Mouse (Mus musculus) neural tube, embryonic 13.5 days (tissue): Measurements from ENCODE around the gene Cops4. TPM values are rescaled to one million over a fixed set of nuclear protein-coding genes. Genes with fewer than 3 reads are reported as not detected.

Experiments used
- ATAC-seq: fragments of 200-750 bp; cut with Nextera tagmentation; 2 replicates; pipeline ENCODE4 v1.8.0; 2017; ENCODE audit warnings: low read depth, mild to moderate bottlenecking, moderate TSS enrichment, moderate library complexity
- H3K27ac ChIP-seq: fragments of 300-500 bp; sonication (generic); replicated peaks from 2 replicates; pipeline ENCODE4 v1.5.1; 2015; ENCODE audit warnings: moderate library complexity, mild to moderate bottlenecking, inconsistent platforms
- H3K27me3 ChIP-seq: fragments of 300-500 bp; sonication (generic); 2 replicates; pipeline ENCODE4 v1.6.1; 2015; ENCODE audit warnings: mild to moderate bottlenecking, inconsistent platforms
- H3K36me3 ChIP-seq: fragments of 300-500 bp; sonication (generic); 2 replicates; pipeline ENCODE4 v1.6.1; 2015; ENCODE audit warnings: mild to moderate bottlenecking, inconsistent platforms
- H3K4me1 ChIP-seq: fragments of 300-500 bp; sonication (generic); replicated peaks from 2 replicates; pipeline ENCODE4 v1.6.1; 2015; ENCODE audit warnings: inconsistent platforms
- H3K4me2 ChIP-seq: fragments of 300-500 bp; sonication (generic); 2 replicates; pipeline ENCODE4 v1.6.1; 2015; ENCODE audit warnings: inconsistent platforms, mild to moderate bottlenecking, moderate library complexity
- H3K4me3 ChIP-seq: fragments of 300-500 bp; sonication (generic); 2 replicates; pipeline ENCODE4 v1.5.1; 2015; ENCODE audit warnings: mild to moderate bottlenecking, inconsistent platforms
- H3K9ac ChIP-seq: fragments of 300-500 bp; sonication (generic); 2 replicates; pipeline ENCODE4 v1.6.1; 2015; ENCODE audit warnings: moderate library complexity, mild to moderate bottlenecking, inconsistent platforms
- H3K9me3 ChIP-seq: fragments of 300-500 bp; sonication (generic); 2 replicates; pipeline ENCODE4 v1.6.1; 2016; ENCODE audit warnings: inconsistent platforms
- WGBS: fragments of 180-500 bp; shearing (Covaris S2); methylation state at CpG from one replicate; pipeline ENCODE4 v1.1.7; 2015; 5-methylcytosine and 5-hydroxymethylcytosine counted together
- microRNA-seq: library from miRNA; unstranded; fragments of <30 nt; microRNA quantifications from one replicate; pipeline ENCODE4, GENCODE M21; 2016
- polyA plus RNA-seq: library from polyadenylated mRNA; unstranded; fragments of >200 nt; fragmentation: Nextera tagmentation; extraction: Ambion mirVana; gene quantifications from 2 replicates; pipeline ENCODE4 v1.2.1, GENCODE M21; 2015

Cops4 gene
- polyA plus RNA-seq, 1 experiment from 2014 or later = 195 TPM

- no peak overlapping the region for H3K9ac ChIP-seq
- no peak overlapping the region for H3K4me3 ChIP-seq
- no peak overlapping the region for H3K4me2 ChIP-seq
- H3K27ac ChIP-seq = no peak overlapping the region
- H3K36me3 ChIP-seq = no peaks in the 10 kb centered on the region
- H3K4me1 ChIP-seq = no peaks in the 10 kb centered on the region
- no peaks in the 10 kb centered on the region for H3K27me3 ChIP-seq
- no peak for ATAC-seq
- H3K9me3 ChIP-seq = no peaks in the 10 kb centered on the region
- WGBS = 95% methylated on average over 7 of the region's 7 CpGs
Measured at GRCm38 (mm10) chr5:100587136-100587535, 69.0 kb downstream of the Cops4 start.

GRCm38 (mm10) chr5:100587626-100588025 is 69.5 kb downstream of the Cops4 start:
- no peaks in the 10 kb centered on the region for H3K4me1 ChIP-seq
- no peak for ATAC-seq
- WGBS = 55% methylated on average over 2 of the region's 2 CpGs

GRCm38 (mm10) chr5:100590505-100590904 is 72.4 kb downstream of the Cops4 start:
- Histone ChIP-seq H3K4me2 (no peak overlapping the region), H3K9ac (no peak overlapping the region), H3K4me1 (no peaks in the 10 kb centered on the region), H3K27me3 (no peaks in the 10 kb centered on the region), H3K4me3 (no peak overlapping the region), H3K36me3 (no peaks in the 10 kb centered on the region), H3K9me3 (no peaks in the 10 kb centered on the region), H3K27ac (no peak overlapping the region)
- 95% methylated on average over 5 of the region's 5 CpGs for WGBS
- no peak for ATAC-seq

More at GRCm38 (mm10) chr5:100587626-100588025, 69.5 kb downstream of the Cops4 start:
- Histone ChIP-seq H3K4me2 (no peak overlapping the region), H3K27ac (no peak overlapping the region), H3K4me3 (no peak overlapping the region), H3K9me3 (no peaks in the 10 kb centered on the region), H3K27me3 (no peaks in the 10 kb centered on the region), H3K36me3 (no peaks in the 10 kb centered on the region), H3K9ac (no peak overlapping the region)

GRCm38 (mm10) chr5:100594803-100595467 is 76.8 kb downstream of the Cops4 start:
- H3K9me3 ChIP-seq = no peaks in the 10 kb centered on the region
- H3K27ac ChIP-seq = no peak overlapping the region
- no peaks in the 10 kb centered on the region for H3K27me3 ChIP-seq
- H3K9ac ChIP-seq = no peak overlapping the region
- no peak overlapping the region for H3K4me2 ChIP-seq
- 0 out of 2 replicates have a peak, but pooled peaks cover 2% of the 10 kb centered on the region for H3K4me1 ChIP-seq
- H3K36me3 ChIP-seq = no peaks in the 10 kb centered on the region
- H3K4me3 ChIP-seq = no peak overlapping the region
- no peak for ATAC-seq
- 84% methylated on average over 13 of the region's 13 CpGs for WGBS

- 90% methylated on average over 6 of the region's 6 CpGs for WGBS
- no peak overlapping the region for H3K9ac ChIP-seq
- no peak overlapping the region for H3K4me3 ChIP-seq
- H3K36me3 ChIP-seq = no peaks in the 10 kb centered on the region
- no peak overlapping the region for H3K4me2 ChIP-seq
- H3K4me1 ChIP-seq = 0 out of 2 replicates have a peak, but pooled peaks cover 2% of the 10 kb centered on the region
- H3K27me3 ChIP-seq = no peaks in the 10 kb centered on the region
- ATAC-seq = no peak
- no peaks in the 10 kb centered on the region for H3K9me3 ChIP-seq
- no peak overlapping the region for H3K27ac ChIP-seq
Measured at GRCm38 (mm10) chr5:100595999-100596398, 77.9 kb downstream of the Cops4 start.

Small RNAs within 50 kb of the gene (microRNA-seq; reads per million reads assigned to microRNA genes)
- not detected for gene Gm23222

Other genes starting within 250 kb of the Cops4 start
- gene Sec31a, start 102.1 kb upstream of the Cops4 start, polyA plus RNA-seq = 106 and 118 TPM in 2 replicates
- gene Lin54, start 17.7 kb upstream of the Cops4 start, polyA plus RNA-seq = 6.7 and 8.4 TPM in 2 replicates
- 1.7 and 2.2 TPM in 2 replicates for gene Plac8, start 53.9 kb downstream of the Cops4 start, polyA plus RNA-seq
- 46.6 and 49.0 TPM in 2 replicates for gene Coq2, start 156.8 kb downstream of the Cops4 start, polyA plus RNA-seq
- 1.2 TPM in 2 replicates for gene Hpse, start 201.4 kb downstream of the Cops4 start, polyA plus RNA-seq